Mouse (Mus musculus): Measurements from ENCODE around the gene Shc2. TPM values are rescaled to one million over a fixed set of nuclear protein-coding genes. Genes with fewer than 3 reads are reported as not detected.

Gene Shc2
- total RNA-seq, 2 experiments from 2014 or later, result not detected

GRCm38 (mm10) chr10:79586243-79586642 lies 51.5 kb downstream of the Shc2 start:
- ATAC-seq (replicated peaks; ENCODE audit: low FRiP score, low TSS enrichment, poor library complexity, severe bottlenecking), result no peak

GRCm38 (mm10) chr10:79585723-79586122 lies 52.0 kb downstream of the Shc2 start:
- ATAC-seq (replicated peaks; ENCODE audit: low FRiP score, low TSS enrichment, poor library complexity, severe bottlenecking), result no peak

- no peak for ATAC-seq (replicated peaks; ENCODE audit: low FRiP score, low TSS enrichment, poor library complexity, severe bottlenecking)
These were observed 52.6 kb downstream of the Shc2 start for GRCm38 (mm10) chr10:79585136-79585535.

GRCm38 (mm10) chr10:79584426-79584825 lies 53.3 kb downstream of the Shc2 start:
- ATAC-seq (replicated peaks; ENCODE audit: low FRiP score, low TSS enrichment, poor library complexity, severe bottlenecking), result no peak

DNA sequence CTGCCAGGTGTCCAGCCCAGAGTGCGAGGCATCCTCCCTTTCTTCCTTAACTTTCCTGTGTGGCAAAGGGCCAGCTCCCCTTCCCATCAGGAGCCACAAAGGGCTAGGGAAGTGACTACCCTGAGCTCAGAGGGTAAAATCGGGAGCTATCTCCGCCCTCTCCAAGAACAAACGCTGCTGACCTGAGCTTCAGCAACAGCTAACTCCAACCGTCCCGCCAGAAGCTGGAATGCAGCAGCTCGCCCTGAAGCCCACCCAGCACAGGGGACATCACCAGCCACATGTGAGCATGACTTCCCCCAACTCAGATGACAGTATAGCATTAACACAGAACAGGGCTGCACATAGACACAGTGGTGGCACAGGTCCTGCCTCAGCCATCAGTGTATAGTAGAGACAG lies 53.7 kb downstream of the Shc2 start:
- no peak for ATAC-seq (replicated peaks; ENCODE audit: low FRiP score, low TSS enrichment, poor library complexity, severe bottlenecking)

DNA sequence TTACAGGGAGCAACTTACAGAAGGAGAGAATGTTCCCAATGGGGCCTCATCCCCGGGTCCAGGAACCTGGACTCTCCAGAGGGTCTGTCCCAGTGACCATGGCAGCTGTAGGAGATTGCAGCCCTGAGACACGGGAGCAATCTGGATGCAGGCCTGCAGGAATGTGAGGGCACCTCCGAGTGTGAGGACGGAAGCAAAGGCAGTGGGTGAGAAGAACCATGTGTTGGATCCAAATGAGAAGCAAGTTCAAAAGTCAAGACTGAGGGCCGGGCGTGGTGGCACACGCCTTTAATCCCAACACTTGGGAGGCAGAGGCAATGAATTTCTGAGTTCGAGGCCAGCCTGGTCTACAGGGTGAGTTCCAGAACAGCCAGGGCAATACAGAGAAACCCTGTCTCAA lies 56.2 kb downstream of the Shc2 start:
- ATAC-seq (replicated peaks; ENCODE audit: low FRiP score, low TSS enrichment, poor library complexity, severe bottlenecking), result no peak

DNA sequence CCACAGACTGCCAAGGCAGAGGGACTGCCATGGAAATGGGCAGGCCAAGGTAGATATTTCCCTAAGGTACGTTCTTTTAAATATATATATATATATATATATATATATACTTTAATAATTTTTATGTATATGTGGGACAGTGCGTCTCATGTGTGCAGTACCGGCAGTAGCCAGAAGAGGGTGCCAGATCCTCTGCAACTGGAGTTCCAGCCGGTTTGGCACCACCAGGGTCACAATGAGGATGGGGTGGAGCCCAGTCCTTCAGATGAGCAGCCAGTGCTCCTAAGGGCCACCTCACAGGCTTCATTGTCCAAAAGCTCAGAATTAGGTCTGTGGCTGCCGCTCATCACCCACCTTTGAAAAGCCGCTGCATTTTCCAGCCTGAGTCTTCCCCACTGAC lies 56.9 kb downstream of the Shc2 start:
- peak; percentile 56; the same call in 1 of the 2 replicates for ATAC-seq (replicated peaks; ENCODE audit: low FRiP score, low TSS enrichment, poor library complexity, severe bottlenecking)

DNA sequence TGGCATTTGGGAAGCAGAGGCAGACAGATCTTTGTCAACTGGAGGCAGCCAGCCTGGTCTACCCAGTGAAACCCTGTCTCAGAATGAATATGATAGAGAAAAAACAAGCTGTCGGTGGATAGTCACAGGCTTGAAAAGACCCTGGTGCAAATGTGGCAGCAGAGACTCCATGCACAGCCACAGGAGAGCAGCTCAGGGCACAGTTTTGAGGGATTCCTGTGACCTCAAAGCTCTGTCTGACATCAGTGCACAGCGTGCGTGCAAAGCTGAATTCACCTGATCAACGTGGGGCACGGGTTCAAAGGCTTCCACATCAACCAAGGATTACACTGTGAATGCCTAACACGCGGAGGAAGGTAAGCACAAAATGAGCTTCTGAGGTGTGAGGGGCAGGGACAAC lies 57.4 kb downstream of the Shc2 start:
- ATAC-seq (replicated peaks; ENCODE audit: low FRiP score, low TSS enrichment, poor library complexity, severe bottlenecking), result no peak

DNA sequence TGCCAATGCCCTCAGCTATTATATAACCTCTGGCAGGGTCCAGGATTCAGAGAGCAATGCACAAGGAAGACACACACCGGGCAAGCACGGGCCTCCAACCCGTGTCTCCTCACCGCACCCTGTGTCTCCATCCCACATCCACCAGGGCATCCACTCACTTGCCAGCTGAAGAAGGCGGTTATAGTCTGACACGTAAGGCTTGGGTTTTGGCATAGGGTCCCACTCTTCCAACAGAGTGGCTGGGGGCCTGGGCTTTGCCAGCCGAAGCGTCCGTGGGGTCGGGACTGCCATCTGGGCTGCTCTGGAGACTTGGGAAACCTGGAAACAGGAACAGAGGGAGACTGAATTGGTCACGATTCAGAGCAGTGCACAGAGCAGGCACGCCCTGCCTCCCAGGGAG lies 57.9 kb downstream of the Shc2 start:
- ATAC-seq (replicated peaks; ENCODE audit: low FRiP score, low TSS enrichment, poor library complexity, severe bottlenecking), result no peak

GRCm38 (mm10) chr10:79578891-79579290 lies 58.8 kb downstream of the Shc2 start:
- no peak for ATAC-seq (replicated peaks; ENCODE audit: low FRiP score, low TSS enrichment, poor library complexity, severe bottlenecking)

DNA sequence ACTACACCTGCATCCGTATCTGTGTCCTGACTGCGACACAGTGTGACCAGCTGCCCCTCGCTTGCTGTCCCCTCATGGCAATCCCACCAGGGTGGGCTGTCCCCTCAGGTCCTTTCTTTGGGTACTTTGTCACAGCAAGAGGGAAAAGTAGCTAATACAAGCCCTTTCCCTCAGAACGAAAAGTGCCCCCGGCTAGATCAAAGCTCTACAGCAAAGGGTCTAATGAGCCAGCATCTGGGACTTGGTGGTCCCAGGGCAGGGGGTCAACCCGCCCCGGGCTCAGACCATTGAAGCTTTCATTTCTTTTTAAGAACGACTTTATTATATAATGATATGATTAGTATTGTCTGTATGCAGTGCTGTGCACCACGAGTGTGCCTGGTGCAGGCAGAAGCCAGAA lies 59.4 kb downstream of the Shc2 start:
- no peak for ATAC-seq (replicated peaks; ENCODE audit: low FRiP score, low TSS enrichment, poor library complexity, severe bottlenecking)

- ATAC-seq (replicated peaks; ENCODE audit: low FRiP score, low TSS enrichment, poor library complexity, severe bottlenecking), result no peak
These were observed 60.3 kb downstream of the Shc2 start for GRCm38 (mm10) chr10:79577376-79577775.

DNA sequence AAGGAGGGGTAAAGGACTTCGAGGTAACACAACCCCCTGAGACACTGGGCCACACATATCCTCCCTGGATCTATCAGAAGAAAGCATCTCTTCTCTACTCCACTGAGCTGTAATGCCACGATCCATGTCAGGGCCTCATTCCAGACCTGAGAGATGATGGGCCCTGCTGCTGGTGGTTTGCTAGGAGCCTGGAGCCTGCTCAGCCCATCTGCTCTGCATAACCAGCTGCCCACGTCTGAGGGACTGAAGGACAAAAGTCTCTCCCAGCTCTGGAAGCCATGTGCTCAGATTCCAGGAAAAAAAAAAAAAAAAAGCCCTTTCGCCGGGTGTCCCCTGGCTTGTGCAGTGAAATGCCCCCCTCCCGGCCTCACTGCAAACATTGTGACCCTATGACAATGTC lies 62.0 kb downstream of the Shc2 start:
- ATAC-seq (replicated peaks; ENCODE audit: low FRiP score, low TSS enrichment, poor library complexity, severe bottlenecking), result no peak

GRCm38 (mm10) chr10:79574796-79575195 lies 62.9 kb downstream of the Shc2 start:
- no peak for ATAC-seq (replicated peaks; ENCODE audit: low FRiP score, low TSS enrichment, poor library complexity, severe bottlenecking)

- no peak for ATAC-seq (replicated peaks; ENCODE audit: low FRiP score, low TSS enrichment, poor library complexity, severe bottlenecking)
These were observed 63.4 kb downstream of the Shc2 start for GRCm38 (mm10) chr10:79574350-79574749.

GRCm38 (mm10) chr10:79573611-79574010 lies 64.1 kb downstream of the Shc2 start:
- ATAC-seq (replicated peaks; ENCODE audit: low FRiP score, low TSS enrichment, poor library complexity, severe bottlenecking), result no peak

DNA sequence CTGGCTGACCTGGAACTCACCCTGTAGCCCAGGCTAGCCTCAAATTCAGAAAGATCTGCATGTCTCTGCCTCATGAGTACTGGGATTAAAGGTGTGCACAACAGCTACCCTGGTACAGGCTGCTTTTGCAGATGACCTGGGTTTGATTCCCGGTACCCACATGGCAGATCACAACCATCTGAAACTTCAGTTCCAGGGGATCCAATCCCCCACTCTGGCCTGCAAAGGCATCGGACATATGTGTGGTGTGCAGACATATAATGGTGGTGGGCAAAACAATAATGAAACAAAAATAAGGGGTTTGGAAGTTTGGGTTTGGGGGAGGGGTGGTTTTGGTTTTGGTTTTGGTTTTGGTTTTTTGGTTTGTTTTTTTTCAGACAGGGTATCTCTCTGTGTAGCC lies 66.4 kb downstream of the Shc2 start:
- no peak for ATAC-seq (replicated peaks; ENCODE audit: low FRiP score, low TSS enrichment, poor library complexity, severe bottlenecking)

- ATAC-seq (replicated peaks; ENCODE audit: low FRiP score, low TSS enrichment, poor library complexity, severe bottlenecking), result no peak
These were observed 67.8 kb downstream of the Shc2 start for GRCm38 (mm10) chr10:79569921-79570320.

Other genes with a start within 250 kb of the Shc2 start
- not detected in 2 replicates for gene Vmn2r83, start 169.2 kb downstream of the Shc2 start, total RNA-seq (2014; fragmentation: Nextera tagmentation)
- not detected in 2 replicates for gene Vmn2r83, start 169.2 kb downstream of the Shc2 start, total RNA-seq (2017)
- 5.4 and 12.2 TPM in 2 replicates for gene Plpp2, start 104.1 kb downstream of the Shc2 start, total RNA-seq (2014; fragmentation: Nextera tagmentation)
- 3.3 and 3.9 TPM in 2 replicates for gene Plpp2, start 104.1 kb downstream of the Shc2 start, total RNA-seq (2017)
- 5.9 and 8.5 TPM in 2 replicates for gene Mier2, start 82.7 kb downstream of the Shc2 start, total RNA-seq (2014; fragmentation: Nextera tagmentation)
- gene Mier2, start 82.7 kb downstream of the Shc2 start, total RNA-seq (2017), result 2.1 and 12.3 TPM in 2 replicates
- not detected in 2 replicates for gene Theg, start 50.6 kb downstream of the Shc2 start, total RNA-seq (2014; fragmentation: Nextera tagmentation)
- gene Theg, start 50.6 kb downstream of the Shc2 start, total RNA-seq (2017), result not detected in 2 replicates
- gene C2cd4c, start 23.9 kb downstream of the Shc2 start, total RNA-seq (2014; fragmentation: Nextera tagmentation), result not detected in 2 replicates
- not detected in 2 replicates for gene C2cd4c, start 23.9 kb downstream of the Shc2 start, total RNA-seq (2017)
- gene Odf3l2, start 7.8 kb upstream of the Shc2 start, total RNA-seq (2014; fragmentation: Nextera tagmentation), result not detected in 2 replicates
- gene Odf3l2, start 7.8 kb upstream of the Shc2 start, total RNA-seq (2017), result not detected in 2 replicates
- not detected in 2 replicates for gene Madcam1, start 26.6 kb upstream of the Shc2 start, total RNA-seq (2014; fragmentation: Nextera tagmentation)
- gene Madcam1, start 26.6 kb upstream of the Shc2 start, total RNA-seq (2017), result not detected in 2 replicates
- 8.5 and 10.8 TPM in 2 replicates for gene Tpgs1, start 31.5 kb upstream of the Shc2 start, total RNA-seq (2014; fragmentation: Nextera tagmentation)
- 2.9 and 4.1 TPM in 2 replicates for gene Tpgs1, start 31.5 kb upstream of the Shc2 start, total RNA-seq (2017)
- 134 and 152 TPM in 2 replicates for gene Cdc34, start 44.3 kb upstream of the Shc2 start, total RNA-seq (2014; fragmentation: Nextera tagmentation)
- 128 and 236 TPM in 2 replicates for gene Cdc34, start 44.3 kb upstream of the Shc2 start, total RNA-seq (2017)
- 1.7 and 1.8 TPM in 2 replicates for gene Gzmm, start 51.1 kb upstream of the Shc2 start, total RNA-seq (2014; fragmentation: Nextera tagmentation)
- 1.7 and 2.4 TPM in 2 replicates for gene Gzmm, start 51.1 kb upstream of the Shc2 start, total RNA-seq (2017)
- gene Bsg, start 66.6 kb upstream of the Shc2 start, total RNA-seq (2014; fragmentation: Nextera tagmentation), result 361 and 460 TPM in 2 replicates
- gene Bsg, start 66.6 kb upstream of the Shc2 start, total RNA-seq (2017), result 350 and 443 TPM in 2 replicates
- gene Hcn2, start 78.7 kb upstream of the Shc2 start, total RNA-seq (2014; fragmentation: Nextera tagmentation), result 0.50 TPM in 1 of 2 replicates, not detected in the other
- gene Hcn2, start 78.7 kb upstream of the Shc2 start, total RNA-seq (2017), result not detected in 2 replicates
- gene Polrmt, start 108.7 kb upstream of the Shc2 start, total RNA-seq (2014; fragmentation: Nextera tagmentation), result 45.2 and 51.7 TPM in 2 replicates
- gene Polrmt, start 108.7 kb upstream of the Shc2 start, total RNA-seq (2017), result 17.6 and 21.2 TPM in 2 replicates
- gene Fgf22, start 117.2 kb upstream of the Shc2 start, total RNA-seq (2014; fragmentation: Nextera tagmentation), result not detected in 2 replicates
- gene Fgf22, start 117.2 kb upstream of the Shc2 start, total RNA-seq (2017), result not detected in 2 replicates
- 76.0 and 106 TPM in 2 replicates for gene Rnf126, start 129.0 kb upstream of the Shc2 start, total RNA-seq (2014; fragmentation: Nextera tagmentation)
- 16.2 and 20.8 TPM in 2 replicates for gene Rnf126, start 129.0 kb upstream of the Shc2 start, total RNA-seq (2017)
- gene Fstl3, start 139.4 kb upstream of the Shc2 start, total RNA-seq (2014; fragmentation: Nextera tagmentation), result 0.49 and 0.96 TPM in 2 replicates
- 0.66 and 0.80 TPM in 2 replicates for gene Fstl3, start 139.4 kb upstream of the Shc2 start, total RNA-seq (2017)
- gene Prss57, start 153.0 kb upstream of the Shc2 start, total RNA-seq (2014; fragmentation: Nextera tagmentation), result 2.4 and 7.6 TPM in 2 replicates
- gene Prss57, start 153.0 kb upstream of the Shc2 start, total RNA-seq (2017), result 1.7 and 3.5 TPM in 2 replicates
- 7.6 and 11.1 TPM in 2 replicates for gene Palm, start 155.7 kb upstream of the Shc2 start, total RNA-seq (2014; fragmentation: Nextera tagmentation)
- gene Palm, start 155.7 kb upstream of the Shc2 start, total RNA-seq (2017), result 4.6 and 6.8 TPM in 2 replicates
- not detected in 2 replicates for gene Misp, start 183.1 kb upstream of the Shc2 start, total RNA-seq (2014; fragmentation: Nextera tagmentation)
- not detected in 2 replicates for gene Misp, start 183.1 kb upstream of the Shc2 start, total RNA-seq (2017)
- 423 and 470 TPM in 2 replicates for gene Ptbp1, start 216.5 kb upstream of the Shc2 start, total RNA-seq (2014; fragmentation: Nextera tagmentation)
- 149 and 201 TPM in 2 replicates for gene Ptbp1, start 216.5 kb upstream of the Shc2 start, total RNA-seq (2017)
- 2.5 and 8.7 TPM in 2 replicates for gene Prtn3, start 236.6 kb upstream of the Shc2 start, total RNA-seq (2014; fragmentation: Nextera tagmentation)
- 0.56 and 5.9 TPM in 2 replicates for gene Prtn3, start 236.6 kb upstream of the Shc2 start, total RNA-seq (2017)
- gene Plppr3, start 236.7 kb upstream of the Shc2 start, total RNA-seq (2014; fragmentation: Nextera tagmentation), result not detected in 2 replicates
- gene Plppr3, start 236.7 kb upstream of the Shc2 start, total RNA-seq (2017), result 5.8 and 15.0 TPM in 2 replicates
- gene Elane, start 248.3 kb upstream of the Shc2 start, total RNA-seq (2014; fragmentation: Nextera tagmentation), result 10.5 TPM in 1 of 2 replicates, not detected in the other
- gene Elane, start 248.3 kb upstream of the Shc2 start, total RNA-seq (2017), result 0.23 and 1.3 TPM in 2 replicates

Data from megakaryocyte-erythroid progenitor cell, adult 5-6 weeks (primary cell).